Mouse (Mus musculus): ENCODE results near the gene Fam102a. TPM values are rescaled to one million over a fixed set of nuclear protein-coding genes. Genes with fewer than 3 reads are reported as not detected.

Gene Fam102a
- polyA plus RNA-seq (2017; shearing (Covaris generic)): 72.8 TPM

GRCm38 (mm10) chr2:32534733-32535471 is at the start of gene Fam102a:
Gene Fam102a, plus strand, starts transcription at chr2:32535332.

GRCm38 (mm10) chr2:32570698-32571494 is 35.8 kb downstream of the Fam102a start, which contains the start of gene Dpm2:
Gene Dpm2, plus strand, starts transcription at chr2:32570858.

GRCm38 (mm10) chr2:32574497-32574896 is 39.4 kb downstream of the Fam102a start, which contains the start of gene Pip5kl1:
Gene Pip5kl1, plus strand, starts transcription at chr2:32574797.

GRCm38 (mm10) chr2:32575586-32576160 is 40.5 kb downstream of the Fam102a start, which contains the start of gene 9430097D07Rik:
Gene 9430097D07Rik, minus strand, starts transcription at chr2:32575684.

GRCm38 (mm10) chr2:32586871-32587351 is 51.8 kb downstream of the Fam102a start, which contains the start of gene St6galnac4:
Gene St6galnac4, plus strand, starts transcription at chr2:32587095.

GRCm38 (mm10) chr2:32599409-32599808 is 64.3 kb downstream of the Fam102a start, which contains the start of gene St6galnac6:
Gene St6galnac6, plus strand, starts transcription at chr2:32599709.

Other genes with a start within 250 kb of the Fam102a start
- gene Golga2, start 247.9 kb upstream of the Fam102a start, polyA plus RNA-seq (2017; shearing (Covaris generic)): 50.0 TPM
- gene Swi5, start 247.3 kb upstream of the Fam102a start, polyA plus RNA-seq (2017; shearing (Covaris generic)): 264 TPM
- gene Ciz1, start 183.0 kb upstream of the Fam102a start, polyA plus RNA-seq (2017; shearing (Covaris generic)): 161 TPM
- gene Dnm1, start 182.0 kb upstream of the Fam102a start, polyA plus RNA-seq (2017; shearing (Covaris generic)): not detected
- gene 1110008P14Rik, start 153.4 kb upstream of the Fam102a start, polyA plus RNA-seq (2017; shearing (Covaris generic)): 79.7 TPM
- gene Lcn2, start 147.1 kb upstream of the Fam102a start, polyA plus RNA-seq (2017; shearing (Covaris generic)): not detected
- 1.9 TPM for gene Ptges2, start 139.4 kb upstream of the Fam102a start, polyA plus RNA-seq (2017; shearing (Covaris generic))
- gene Naif1, start 84.9 kb upstream of the Fam102a start, polyA plus RNA-seq (2017; shearing (Covaris generic)): 9.0 TPM
- gene Slc25a25, start 83.9 kb upstream of the Fam102a start, polyA plus RNA-seq (2017; shearing (Covaris generic)): 6.5 TPM
- gene Dpm2, start 35.5 kb downstream of the Fam102a start, polyA plus RNA-seq (2017; shearing (Covaris generic)): 148 TPM
- not detected for gene Pip5kl1, start 39.5 kb downstream of the Fam102a start, polyA plus RNA-seq (2017; shearing (Covaris generic))
- not detected for gene 9430097D07Rik, start 40.4 kb downstream of the Fam102a start, polyA plus RNA-seq (2017; shearing (Covaris generic))
- gene St6galnac4, start 51.8 kb downstream of the Fam102a start, polyA plus RNA-seq (2017; shearing (Covaris generic)): 62.6 TPM
- 6.3 TPM for gene St6galnac6, start 64.4 kb downstream of the Fam102a start, polyA plus RNA-seq (2017; shearing (Covaris generic))
- not detected for gene Ak1, start 86.4 kb downstream of the Fam102a start, polyA plus RNA-seq (2017; shearing (Covaris generic))
- 0.41 TPM for gene Eng, start 111.3 kb downstream of the Fam102a start, polyA plus RNA-seq (2017; shearing (Covaris generic))
- gene Fpgs, start 168.8 kb downstream of the Fam102a start, polyA plus RNA-seq (2017; shearing (Covaris generic)): 24.0 TPM
- 45.1 TPM for gene Cdk9, start 177.7 kb downstream of the Fam102a start, polyA plus RNA-seq (2017; shearing (Covaris generic))
- gene Sh2d3c, start 185.7 kb downstream of the Fam102a start, polyA plus RNA-seq (2017; shearing (Covaris generic)): 135 TPM
- gene 6330409D20Rik, start 205.7 kb downstream of the Fam102a start, polyA plus RNA-seq (2017; shearing (Covaris generic)): 1.0 TPM
- 85.3 TPM for gene Tor2a, start 221.9 kb downstream of the Fam102a start, polyA plus RNA-seq (2017; shearing (Covaris generic))
- 1.7 TPM for gene Ttc16, start 240.3 kb downstream of the Fam102a start, polyA plus RNA-seq (2017; shearing (Covaris generic))
- gene Ptrh1, start 240.5 kb downstream of the Fam102a start, polyA plus RNA-seq (2017; shearing (Covaris generic)): 6.9 TPM
- gene Cfap157, start 249.1 kb downstream of the Fam102a start, polyA plus RNA-seq (2017; shearing (Covaris generic)): not detected